Mouse (Mus musculus): Measurements from ENCODE around the gene Zbtb16. TPM values are rescaled to one million over a fixed set of nuclear protein-coding genes. Genes with fewer than 3 reads are reported as not detected.

Gene Zbtb16
- polyA plus RNA-seq, 1 experiment = not detected

DNA sequence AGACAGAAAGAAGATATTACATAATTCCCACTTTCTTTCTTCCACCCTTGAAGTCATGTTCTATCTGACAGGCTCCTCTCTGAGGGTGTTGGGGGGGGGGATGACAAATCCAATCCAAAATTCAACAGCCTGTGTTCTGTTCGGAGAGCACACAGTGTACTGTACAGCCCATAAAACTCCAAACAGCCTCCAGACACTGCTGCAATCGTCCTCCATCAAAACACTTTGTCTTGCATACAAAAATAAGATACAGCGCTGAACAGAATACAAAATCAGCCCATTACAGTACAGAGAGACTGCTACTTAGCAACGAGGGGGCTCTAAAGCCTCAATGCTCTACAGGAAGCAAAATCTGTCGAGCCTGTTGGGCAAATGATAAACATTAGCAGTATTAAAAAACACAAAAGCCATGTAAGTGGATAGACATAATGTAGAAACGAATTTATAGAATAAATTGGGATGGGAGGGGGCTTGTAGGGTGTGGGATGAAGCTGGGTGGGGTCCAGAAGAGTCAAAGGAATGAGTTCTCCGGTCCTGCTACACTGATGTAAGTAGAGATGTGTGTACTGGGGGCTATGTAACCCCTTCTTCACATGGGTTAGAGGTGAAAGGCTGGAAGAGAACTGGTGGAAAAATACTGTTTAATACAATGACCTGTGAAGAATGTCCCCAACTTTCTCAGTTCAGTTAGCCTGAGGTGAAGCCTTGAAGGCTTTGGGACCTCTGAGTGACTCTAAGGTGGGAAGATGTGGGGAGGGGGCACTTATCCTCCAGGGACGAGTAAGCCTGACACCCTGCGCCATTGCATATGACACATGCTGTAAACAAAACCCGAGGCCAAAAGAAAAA is 99.4 kb downstream of the Zbtb16 start:
- H3K4me1 ChIP-seq (ENCODE audit: control insufficient read depth, insufficient read depth, low read length) = peaks cover 6% of the 10 kb centered on the region
- no peak overlapping the region for H3K27ac ChIP-seq (ENCODE audit: insufficient read depth, low read length)

DNA sequence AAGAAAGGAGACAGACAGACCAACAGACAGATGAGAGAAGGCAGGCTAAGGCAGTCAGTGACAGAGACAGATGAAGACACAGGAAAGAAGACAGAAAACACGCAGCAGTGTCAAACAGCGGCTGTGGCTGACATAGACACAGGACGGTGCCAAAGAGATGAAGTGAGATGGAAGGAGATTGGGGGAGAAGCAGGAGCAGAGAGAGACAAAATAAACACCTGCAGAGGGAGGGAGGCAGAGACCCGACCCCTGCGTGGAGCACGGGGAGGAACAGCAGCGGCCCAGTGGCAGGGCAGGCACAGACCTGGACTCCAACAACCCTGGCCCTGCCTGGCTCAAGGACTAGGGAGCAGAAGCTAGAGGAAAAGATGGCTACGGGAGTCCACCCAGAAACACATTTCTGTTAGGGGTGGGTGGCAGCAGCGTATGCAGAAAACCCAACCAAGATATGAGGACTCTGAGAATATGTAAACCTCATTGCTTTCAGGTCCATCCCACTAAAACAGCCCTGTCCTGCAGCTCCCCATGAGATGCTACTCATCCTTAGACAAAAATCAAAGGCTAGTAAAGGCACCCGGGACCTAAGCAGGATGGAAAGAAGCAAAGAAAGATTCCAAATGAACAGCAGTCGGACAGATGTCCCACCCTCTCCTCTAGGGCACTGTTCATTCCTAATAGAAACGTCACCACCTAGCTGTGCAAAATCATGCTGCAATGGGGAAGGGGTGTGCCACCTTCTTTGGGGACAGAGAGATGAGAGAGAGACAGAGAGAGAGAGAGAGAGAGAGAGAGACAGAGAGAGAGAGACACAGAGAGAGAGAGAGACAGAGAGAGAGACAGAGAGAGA is 100.3 kb downstream of the Zbtb16 start:
- Histone ChIP-seq H3K4me3 (ENCODE audit: insufficient read depth, low read length) (no peak overlapping the region), H3K27ac (ENCODE audit: insufficient read depth, low read length) (no peak overlapping the region), H3K4me1 (ENCODE audit: control insufficient read depth, insufficient read depth, low read length) (peaks cover 6% of the 10 kb centered on the region)
- no peak for TF ChIP-seq CTCF (IDR thresholded peaks at IDR 0.05; ENCODE audit: borderline replicate concordance, insufficient read depth, low read length)
- TF ChIP-seq POLR2A (IDR thresholded peaks at IDR 0.05; ENCODE audit: low read depth, low read length) = no peak

More for the DNA sequence above, 99.4 kb downstream of the Zbtb16 start:
- no peak overlapping the region for H3K4me3 ChIP-seq (ENCODE audit: insufficient read depth, low read length)
- TF ChIP-seq CTCF (IDR thresholded peaks at IDR 0.05; ENCODE audit: borderline replicate concordance, insufficient read depth, low read length) (no peak), POLR2A (IDR thresholded peaks at IDR 0.05; ENCODE audit: low read depth, low read length) (no peak)

DNA sequence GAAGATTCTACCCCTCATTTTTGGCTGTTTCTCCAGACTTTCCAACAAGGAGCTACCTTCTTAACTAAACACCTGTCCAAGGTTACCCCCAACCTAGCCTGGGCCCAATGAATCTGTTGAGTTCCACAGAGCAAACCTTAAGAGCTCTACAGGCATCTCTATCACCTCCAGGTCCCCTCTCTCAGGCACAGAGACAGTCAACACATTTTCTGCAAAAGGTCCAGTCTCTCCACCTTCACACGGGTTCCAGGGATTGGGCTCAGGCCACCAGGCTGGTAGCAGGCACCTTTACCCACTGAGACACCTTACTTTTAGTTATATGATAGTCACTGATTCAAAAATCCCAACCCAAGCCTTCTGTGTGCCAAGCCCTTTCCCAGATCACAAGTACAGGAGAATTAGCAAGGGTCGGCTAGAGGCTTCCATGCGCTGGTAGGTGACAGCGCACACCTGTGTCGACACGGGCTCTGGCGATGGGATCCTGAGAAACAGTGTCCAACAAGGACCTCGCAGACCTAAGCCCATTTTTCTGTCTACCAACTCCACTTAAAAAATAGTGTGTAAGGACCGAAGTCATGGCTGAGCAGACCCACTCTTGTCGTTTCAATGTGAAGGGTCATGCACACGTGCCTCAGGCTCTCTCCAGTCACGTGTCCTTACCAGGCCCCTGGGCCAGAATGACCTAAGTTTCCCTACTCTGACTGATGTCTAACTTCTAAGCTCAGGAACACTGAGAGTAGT is 101.1 kb downstream of the Zbtb16 start:
- Histone ChIP-seq H3K27ac (ENCODE audit: insufficient read depth, low read length) (no peak overlapping the region), H3K4me1 (ENCODE audit: control insufficient read depth, insufficient read depth, low read length) (peaks cover 4% of the 10 kb centered on the region)
- no peak for TF ChIP-seq POLR2A (IDR thresholded peaks at IDR 0.05; ENCODE audit: low read depth, low read length)
- no peak for TF ChIP-seq CTCF (IDR thresholded peaks at IDR 0.05; ENCODE audit: borderline replicate concordance, insufficient read depth, low read length)

DNA sequence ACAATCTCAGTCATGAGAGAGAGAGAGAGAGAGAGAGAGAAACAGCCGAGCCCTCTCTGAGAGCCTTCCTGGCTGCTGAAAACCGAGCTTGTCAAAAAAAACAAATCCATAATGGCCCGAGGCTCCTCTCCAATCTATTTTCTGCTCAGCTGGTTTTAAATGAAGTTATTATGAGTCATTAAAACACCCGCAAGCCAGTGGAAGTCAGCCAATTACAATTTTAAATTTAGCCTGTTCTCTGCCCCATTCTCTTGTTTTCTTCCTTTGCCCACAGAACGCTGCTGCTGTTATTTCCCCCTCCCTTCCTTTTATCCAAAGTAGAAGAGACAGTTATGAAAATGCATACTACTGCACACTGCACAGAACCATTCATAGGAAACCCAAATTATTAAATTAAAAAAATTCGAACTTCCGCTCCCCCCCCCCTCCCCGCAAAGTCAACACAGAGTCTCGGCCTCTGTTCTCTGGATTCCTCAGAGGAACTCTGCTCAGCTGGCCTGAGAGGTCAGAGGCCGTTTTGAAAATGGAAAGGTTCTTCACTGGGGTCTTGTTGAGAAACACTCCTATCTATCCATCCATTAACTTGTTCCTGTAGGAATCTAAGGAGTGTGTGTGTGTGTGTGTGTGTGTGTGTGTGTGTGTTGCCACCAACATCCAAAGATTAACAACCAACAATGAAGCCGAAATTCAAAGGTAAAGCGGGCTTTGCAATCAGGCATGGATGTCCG is 102.0 kb downstream of the Zbtb16 start:
- H3K4me3 ChIP-seq (ENCODE audit: insufficient read depth, low read length) = no peak overlapping the region
- peaks cover 4% of the 10 kb centered on the region for H3K4me1 ChIP-seq (ENCODE audit: control insufficient read depth, insufficient read depth, low read length)
- H3K27ac ChIP-seq (ENCODE audit: insufficient read depth, low read length) = no peak overlapping the region
- no peak for TF ChIP-seq CTCF (IDR thresholded peaks at IDR 0.05; ENCODE audit: borderline replicate concordance, insufficient read depth, low read length)
- no peak for TF ChIP-seq POLR2A (IDR thresholded peaks at IDR 0.05; ENCODE audit: low read depth, low read length)

More for the DNA sequence above, 101.1 kb downstream of the Zbtb16 start:
- H3K4me3 ChIP-seq (ENCODE audit: insufficient read depth, low read length) = no peak overlapping the region

DNA sequence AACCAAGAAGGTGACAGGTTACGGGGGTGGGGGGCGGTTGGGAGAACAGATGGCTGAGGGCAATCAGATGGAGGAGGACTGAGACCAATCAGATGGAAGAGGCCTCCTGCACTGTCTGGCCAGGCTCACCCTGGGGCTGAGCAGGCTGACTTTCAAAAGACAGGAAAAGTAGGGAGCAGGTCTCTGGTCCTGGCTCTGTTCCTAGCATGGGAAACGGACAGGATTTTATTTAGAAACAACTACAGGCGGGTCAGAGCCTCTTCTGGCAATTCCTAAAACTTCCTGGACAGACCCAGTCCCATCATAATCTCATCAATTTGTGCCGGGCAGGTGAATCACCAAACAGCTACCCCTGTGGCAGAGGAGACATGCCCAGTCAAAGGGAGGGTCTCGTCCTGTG is 102.9 kb downstream of the Zbtb16 start:
- no peak for TF ChIP-seq POLR2A (IDR thresholded peaks at IDR 0.05; ENCODE audit: low read depth, low read length)
- no peak for TF ChIP-seq CTCF (IDR thresholded peaks at IDR 0.05; ENCODE audit: borderline replicate concordance, insufficient read depth, low read length)
- H3K4me1 ChIP-seq (ENCODE audit: control insufficient read depth, insufficient read depth, low read length) = peaks cover 4% of the 10 kb centered on the region
- H3K27ac ChIP-seq (ENCODE audit: insufficient read depth, low read length) = no peak overlapping the region
- no peak overlapping the region for H3K4me3 ChIP-seq (ENCODE audit: insufficient read depth, low read length)

DNA sequence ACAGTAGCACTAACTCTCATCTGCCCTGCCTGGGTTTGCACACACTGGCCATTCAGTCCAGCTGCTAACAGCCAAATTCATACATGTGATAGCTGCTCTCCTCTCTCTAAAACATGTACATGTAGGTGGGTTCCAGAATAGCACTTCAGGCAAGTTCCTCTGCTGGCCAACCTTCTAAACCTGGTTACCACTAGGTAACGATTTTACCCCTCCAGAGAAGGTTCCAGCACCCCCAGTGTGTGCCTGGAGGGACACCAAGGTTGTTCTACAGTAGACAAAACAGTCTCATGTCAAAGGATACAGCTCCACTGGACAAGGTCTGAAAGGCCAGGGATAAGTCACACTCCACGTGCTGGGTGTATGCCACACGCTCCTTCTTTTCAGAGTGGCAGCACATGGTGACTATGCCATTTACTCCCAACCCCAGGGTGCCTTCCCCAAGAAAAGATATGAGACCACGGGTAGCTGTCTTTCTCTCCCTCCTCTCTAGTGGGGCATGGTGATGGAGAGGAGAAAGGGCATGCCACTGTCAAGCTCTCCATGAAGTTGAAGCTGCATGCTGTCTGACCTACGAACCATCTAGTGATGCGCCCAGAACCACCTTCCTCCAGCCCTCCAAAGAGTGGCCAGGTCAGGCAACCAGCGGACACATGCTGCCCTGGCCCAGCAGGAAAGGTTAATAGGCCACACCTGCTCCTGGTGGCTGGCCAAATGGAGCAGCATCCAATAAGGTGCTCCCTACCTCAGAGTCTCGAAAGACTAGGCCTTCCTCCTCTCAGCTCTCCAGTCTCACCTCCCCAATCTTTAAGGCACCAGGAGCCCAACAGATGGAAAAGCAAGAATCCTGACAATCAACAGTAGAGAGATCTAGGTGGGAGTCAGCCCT is 104.1 kb downstream of the Zbtb16 start:
- no peak overlapping the region for H3K4me3 ChIP-seq (ENCODE audit: insufficient read depth, low read length)
- H3K27ac ChIP-seq (ENCODE audit: insufficient read depth, low read length) = no peak overlapping the region
- H3K4me1 ChIP-seq (ENCODE audit: control insufficient read depth, insufficient read depth, low read length) = peaks cover 1% of the 10 kb centered on the region
- TF ChIP-seq POLR2A (IDR thresholded peaks at IDR 0.05; ENCODE audit: low read depth, low read length) (no peak), CTCF (IDR thresholded peaks at IDR 0.05; ENCODE audit: borderline replicate concordance, insufficient read depth, low read length) (no peak)

DNA sequence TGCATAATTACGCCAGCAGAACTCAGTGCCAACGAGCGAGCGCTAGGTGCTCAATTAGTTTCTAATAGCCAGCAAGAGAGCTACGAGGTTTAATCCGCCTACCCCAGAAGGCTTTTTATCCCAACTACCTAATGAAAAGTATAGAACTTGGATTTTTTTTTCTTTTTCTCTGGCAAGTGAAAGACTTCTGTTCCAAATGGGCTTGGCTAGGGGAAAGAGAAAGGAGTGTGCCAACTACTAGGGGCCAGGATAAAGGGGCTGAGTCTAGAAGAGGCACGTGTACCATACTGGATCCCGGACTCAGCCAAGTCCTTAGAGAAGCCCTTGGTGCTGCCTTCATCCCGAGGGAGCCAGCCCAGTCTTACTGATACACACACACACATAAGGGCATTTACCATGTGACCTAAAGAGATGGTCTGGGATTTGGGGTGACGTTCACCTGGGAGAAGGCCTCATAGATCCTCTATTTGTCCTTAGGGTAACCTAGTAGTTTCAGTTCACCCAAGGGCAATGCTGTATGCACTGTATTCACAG is 105.5 kb downstream of the Zbtb16 start:
- H3K4me3 ChIP-seq (ENCODE audit: insufficient read depth, low read length) = no peak overlapping the region
- TF ChIP-seq POLR2A (IDR thresholded peaks at IDR 0.05; ENCODE audit: low read depth, low read length) (no peak), CTCF (IDR thresholded peaks at IDR 0.05; ENCODE audit: borderline replicate concordance, insufficient read depth, low read length) (no peak)
- no peak overlapping the region for H3K27ac ChIP-seq (ENCODE audit: insufficient read depth, low read length)
- no peaks in the 10 kb centered on the region; the same call in 1 of the 2 replicates for H3K4me1 ChIP-seq (ENCODE audit: control insufficient read depth, insufficient read depth, low read length)

DNA sequence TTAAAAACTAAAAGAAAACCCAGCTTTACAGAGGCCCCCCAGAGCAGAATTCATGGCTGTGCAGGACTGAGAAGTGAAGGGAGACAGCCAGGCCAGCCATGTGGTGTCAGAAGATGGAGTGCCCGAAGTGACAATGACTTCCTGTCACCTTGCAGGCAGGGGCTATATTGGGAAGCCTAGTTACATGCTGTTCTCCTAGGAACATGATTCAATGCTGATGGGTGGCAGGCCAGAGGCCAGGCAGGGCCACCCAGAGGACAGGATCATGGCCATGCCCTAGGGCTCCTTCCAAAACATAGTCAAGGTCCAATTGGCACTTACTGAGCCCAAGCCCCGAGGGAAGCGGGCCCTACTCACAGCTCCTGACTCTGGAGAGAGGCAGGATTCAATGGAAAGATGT is 106.6 kb downstream of the Zbtb16 start:
- Histone ChIP-seq H3K27ac (ENCODE audit: insufficient read depth, low read length) (no peak overlapping the region), H3K4me3 (ENCODE audit: insufficient read depth, low read length) (no peak overlapping the region), H3K4me1 (ENCODE audit: control insufficient read depth, insufficient read depth, low read length) (no peaks in the 10 kb centered on the region; the same call in 1 of the 2 replicates)
- TF ChIP-seq POLR2A (IDR thresholded peaks at IDR 0.05; ENCODE audit: low read depth, low read length) = no peak
- no peak for TF ChIP-seq CTCF (IDR thresholded peaks at IDR 0.05; ENCODE audit: borderline replicate concordance, insufficient read depth, low read length)
